Mouse (Mus musculus): ENCODE measurements around the gene Tgm7. TPM values are rescaled to one million over a fixed set of nuclear protein-coding genes. Genes with fewer than 3 reads are reported as not detected.

Gene Tgm7
- not detected in 2 replicates for polyA plus RNA-seq (2012; rRNA removed)

GRCm38 (mm10) chr2:121109695-121110094, at the start of gene Tgm7:
TSS of gene Tgm7 (minus strand) at chr2:121109795.
- TF ChIP-seq CTCF (IDR thresholded peaks at IDR 0.05; ENCODE audit: insufficient read depth, low read length) (no peak), POLR2A (IDR thresholded peaks at IDR 0.05; ENCODE audit: borderline replicate concordance, extremely low read depth, low read depth, low read length) (no peak)
- WGBS, result 85% methylated on average over 4 of the region's 4 CpGs
- no peak within 1 kb of the TSS for H3K4me3 ChIP-seq (replicated peaks; ENCODE audit: extremely low read depth, low read depth, low read length)
- no peaks in the 10 kb centered on the region for H3K4me1 ChIP-seq (ENCODE audit: control insufficient read depth, insufficient read depth, low read length)
- no peak for DNase-seq

GRCm38 (mm10) chr2:121153100-121153499, 43.5 kb upstream of the Tgm7 start:
- TF ChIP-seq POLR2A (IDR thresholded peaks at IDR 0.05; ENCODE audit: borderline replicate concordance, extremely low read depth, low read depth, low read length), result no peak
- no peak for TF ChIP-seq CTCF (IDR thresholded peaks at IDR 0.05; ENCODE audit: insufficient read depth, low read length)
- DNase-seq, result no peak
- WGBS, result 91% methylated on average over 3 of the region's 3 CpGs
- no peak overlapping the region for H3K4me3 ChIP-seq (replicated peaks; ENCODE audit: extremely low read depth, low read depth, low read length)
- no peaks in the 10 kb centered on the region for H3K4me1 ChIP-seq (ENCODE audit: control insufficient read depth, insufficient read depth, low read length)

- no peak for TF ChIP-seq CTCF (IDR thresholded peaks at IDR 0.05; ENCODE audit: insufficient read depth, low read length)
- TF ChIP-seq POLR2A (IDR thresholded peaks at IDR 0.05; ENCODE audit: borderline replicate concordance, extremely low read depth, low read depth, low read length), result no peak
- WGBS, result 76% methylated on average over 5 of the region's 5 CpGs
- DNase-seq, result no peak
- Histone ChIP-seq H3K4me1 (ENCODE audit: control insufficient read depth, insufficient read depth, low read length) (no peaks in the 10 kb centered on the region), H3K4me3 (replicated peaks; ENCODE audit: extremely low read depth, low read depth, low read length) (no peak overlapping the region)
Observed at GRCm38 (mm10) chr2:121149679-121150078, 40.1 kb upstream of the Tgm7 start.

GRCm38 (mm10) chr2:121142415-121142814, 32.8 kb upstream of the Tgm7 start:
- Histone ChIP-seq H3K4me1 (ENCODE audit: control insufficient read depth, insufficient read depth, low read length) (peaks cover 13% of the 10 kb centered on the region), H3K4me3 (replicated peaks; ENCODE audit: extremely low read depth, low read depth, low read length) (no peak overlapping the region)
- DNase-seq, result no peak
- 62% methylated on average over 2 of the region's 2 CpGs for WGBS
- no peak for TF ChIP-seq CTCF (IDR thresholded peaks at IDR 0.05; ENCODE audit: insufficient read depth, low read length)
- no peak for TF ChIP-seq POLR2A (IDR thresholded peaks at IDR 0.05; ENCODE audit: borderline replicate concordance, extremely low read depth, low read depth, low read length)

GRCm38 (mm10) chr2:121141216-121142035, 31.8 kb upstream of the Tgm7 start:
- Histone ChIP-seq H3K4me3 (replicated peaks; ENCODE audit: extremely low read depth, low read depth, low read length) (peak overlapping the region; percentile 99), H3K4me1 (ENCODE audit: control insufficient read depth, insufficient read depth, low read length) (peaks cover 13% of the 10 kb centered on the region)
- WGBS, result 63% methylated on average over 16 of the region's 16 CpGs
- TF ChIP-seq CTCF (IDR thresholded peaks at IDR 0.05; ENCODE audit: insufficient read depth, low read length), result no peak
- TF ChIP-seq POLR2A (IDR thresholded peaks at IDR 0.05; ENCODE audit: borderline replicate concordance, extremely low read depth, low read depth, low read length), result no peak
- DNase-seq, result no peak

- H3K4me3 ChIP-seq (replicated peaks; ENCODE audit: extremely low read depth, low read depth, low read length), result peak within 1 kb of the TSS; percentile 99
- DNase-seq, result peak; percentile 88
- TF ChIP-seq POLR2A (IDR thresholded peaks at IDR 0.05; ENCODE audit: borderline replicate concordance, extremely low read depth, low read depth, low read length) (peak; percentile 73), CTCF (IDR thresholded peaks at IDR 0.05; ENCODE audit: insufficient read depth, low read length) (no peak)
- WGBS, result under 1% methylated on average over 87 of the region's 87 CpGs
- H3K4me1 ChIP-seq (ENCODE audit: control insufficient read depth, insufficient read depth, low read length), result peaks cover 13% of the 10 kb centered on the region
Observed at GRCm38 (mm10) chr2:121140018-121140882, 30.7 kb upstream of the Tgm7 start, which contains the start of the genes Adal and Lcmt2. TSS of gene Adal (plus strand) at chr2:121140428. TSS of gene Lcmt2 (minus strand) at chr2:121140653.

- 18% methylated on average over 29 of the region's 29 CpGs for WGBS
- DNase-seq, result peak; percentile 37
Observed at GRCm38 (mm10) chr2:121139266-121140017, 29.8 kb upstream of the Tgm7 start.

GRCm38 (mm10) chr2:121137371-121137770, 27.8 kb upstream of the Tgm7 start:
- 82% methylated on average over 4 of the region's 4 CpGs for WGBS
- Histone ChIP-seq H3K4me1 (ENCODE audit: control insufficient read depth, insufficient read depth, low read length) (peaks cover 13% of the 10 kb centered on the region), H3K4me3 (replicated peaks; ENCODE audit: extremely low read depth, low read depth, low read length) (no peak overlapping the region)
- DNase-seq, result no peak
- TF ChIP-seq POLR2A (IDR thresholded peaks at IDR 0.05; ENCODE audit: borderline replicate concordance, extremely low read depth, low read depth, low read length) (no peak), CTCF (IDR thresholded peaks at IDR 0.05; ENCODE audit: insufficient read depth, low read length) (no peak)

More at GRCm38 (mm10) chr2:121139266-121140017, 29.8 kb upstream of the Tgm7 start:
- H3K4me3 ChIP-seq (replicated peaks; ENCODE audit: extremely low read depth, low read depth, low read length), result peak overlapping the region; percentile 99
- TF ChIP-seq CTCF (IDR thresholded peaks at IDR 0.05; ENCODE audit: insufficient read depth, low read length) (no peak), POLR2A (IDR thresholded peaks at IDR 0.05; ENCODE audit: borderline replicate concordance, extremely low read depth, low read depth, low read length) (no peak)
- peaks cover 13% of the 10 kb centered on the region for H3K4me1 ChIP-seq (ENCODE audit: control insufficient read depth, insufficient read depth, low read length)

- WGBS, result 63% methylated on average over 1 of the region's 1 CpGs
- Histone ChIP-seq H3K4me3 (replicated peaks; ENCODE audit: extremely low read depth, low read depth, low read length) (no peak overlapping the region), H3K4me1 (ENCODE audit: control insufficient read depth, insufficient read depth, low read length) (peaks cover 2% of the 10 kb centered on the region; the same call in 1 of the 2 replicates)
- TF ChIP-seq CTCF (IDR thresholded peaks at IDR 0.05; ENCODE audit: insufficient read depth, low read length), result no peak
- no peak for TF ChIP-seq POLR2A (IDR thresholded peaks at IDR 0.05; ENCODE audit: borderline replicate concordance, extremely low read depth, low read depth, low read length)
- no peak for DNase-seq
Observed at GRCm38 (mm10) chr2:121132822-121133221, 23.2 kb upstream of the Tgm7 start.
